Mouse (Mus musculus) hindbrain, embryonic 14.5 days (tissue): Measurements from ENCODE around the gene Psmb10. TPM values are rescaled to one million over a fixed set of nuclear protein-coding genes. Genes with fewer than 3 reads are reported as not detected.
"Not testable (repeated sequence)": the region's sequence is repeated elsewhere in the genome, so short reads cannot be mapped to it uniquely, and the experiment has no call there.

Experiments used
- ATAC-seq: fragments of 200-750 bp; cut with Nextera tagmentation; 2 replicates; pipeline ENCODE4 v1.8.0; 2017; ENCODE audit warnings: moderate number of reproducible peaks, mild to moderate bottlenecking, moderate TSS enrichment, moderate library complexity; ENCODE audit not compliant: low FRiP score
- DNase-seq: peaks from one replicate; pipeline ENCODE4 v3.0.0-alpha.2; 2015; ENCODE audit warnings: low spot score
- H3K27ac ChIP-seq: fragments of 300-500 bp; sonication (generic); 2 replicates; pipeline ENCODE4 v1.5.1; 2014; ENCODE audit warnings: mild to moderate bottlenecking, moderate library complexity
- H3K27me3 ChIP-seq: fragments of 300-500 bp; sonication (generic); 2 replicates; pipeline ENCODE4 v1.6.1; 2014; ENCODE audit warnings: mild to moderate bottlenecking, low read length, mixed read lengths; ENCODE audit not compliant: control insufficient read depth, insufficient read depth
- H3K36me3 ChIP-seq: fragments of 300-500 bp; sonication (generic); replicated peaks from 2 replicates; pipeline ENCODE4 v1.6.1; 2014; ENCODE audit not compliant: control insufficient read depth, insufficient read depth
- H3K4me1 ChIP-seq: fragments of 300-500 bp; sonication (generic); replicated peaks from 2 replicates; pipeline ENCODE4 v1.6.1; 2014; ENCODE audit warnings: antibody characterized with exemption, low read length, mixed read lengths; ENCODE audit not compliant: control insufficient read depth, insufficient read depth
- H3K4me2 ChIP-seq: fragments of 300-500 bp; sonication (generic); replicated peaks from 2 replicates; pipeline ENCODE4 v1.6.1; 2014; ENCODE audit warnings: mild to moderate bottlenecking, moderate library complexity
- H3K4me3 ChIP-seq: fragments of 300-500 bp; sonication (generic); replicated peaks from 2 replicates; pipeline ENCODE4 v1.5.1; 2014; ENCODE audit warnings: mild to moderate bottlenecking, low read length
- H3K9ac ChIP-seq: fragments of 300-500 bp; sonication (generic); 2 replicates; pipeline ENCODE4 v1.6.1; 2014
- H3K9me3 ChIP-seq: fragments of 300-500 bp; sonication (generic); 2 replicates; pipeline ENCODE4 v1.6.1; 2016; ENCODE audit warnings: low read length; ENCODE audit not compliant: control insufficient read depth
- WGBS: fragments of 180-500 bp; shearing (Covaris S2); extraction: QIAGEN DNeasy Blood & Tissue Kit; methylation state at CpG from one replicate; pipeline ENCODE4 v1.1.7; 2014; 5-methylcytosine and 5-hydroxymethylcytosine counted together
- polyA plus RNA-seq: library from polyadenylated mRNA; unstranded; fragments of >200 nt; fragmentation: Nextera tagmentation; extraction: Ambion mirVana; gene quantifications from 2 replicates; pipeline ENCODE4 v1.2.1, GENCODE M21; 2014

The Psmb10 gene
- polyA plus RNA-seq, result 70.1 and 79.8 TPM in 2 replicates

DNA sequence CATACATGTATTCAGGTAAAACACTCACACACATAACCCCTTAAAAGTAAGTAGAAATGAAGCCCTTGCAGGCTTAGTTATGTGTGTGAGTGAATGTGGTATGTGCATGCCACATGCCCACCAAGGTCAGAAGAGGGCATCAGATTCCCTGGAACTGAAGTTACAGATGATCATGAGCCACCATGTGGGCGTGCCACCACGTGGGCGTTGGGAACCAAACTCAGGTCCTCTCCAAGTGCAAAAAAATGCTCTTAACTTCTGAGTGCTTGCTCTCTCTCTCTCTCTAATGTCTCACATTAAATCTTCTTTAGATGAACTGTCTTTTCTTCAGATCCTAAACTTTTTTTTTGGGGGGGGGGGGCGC, at the start of gene Psmb10:
TSS of gene Psmb10 (minus strand) at position 139 of the 364 bp plus-strand sequence.
- peak within 1 kb of the TSS; percentile 92 for H3K9ac ChIP-seq
- H3K9me3 ChIP-seq, result no peaks in the 10 kb centered on the region
- peak within 1 kb of the TSS; percentile 68 for H3K4me3 ChIP-seq
- peak within 1 kb of the TSS; percentile 68 for H3K4me2 ChIP-seq
- DNase-seq (no peak), ATAC-seq (no peak)
- H3K36me3 ChIP-seq, result no peaks in the 10 kb centered on the region
- WGBS, result 47% methylated on average over 4 of the region's 4 CpGs
- no peaks in the 10 kb centered on the region for H3K27me3 ChIP-seq
- peak within 1 kb of the TSS; percentile 96 for H3K27ac ChIP-seq
- peaks cover 18% of the 10 kb centered on the region for H3K4me1 ChIP-seq

DNA sequence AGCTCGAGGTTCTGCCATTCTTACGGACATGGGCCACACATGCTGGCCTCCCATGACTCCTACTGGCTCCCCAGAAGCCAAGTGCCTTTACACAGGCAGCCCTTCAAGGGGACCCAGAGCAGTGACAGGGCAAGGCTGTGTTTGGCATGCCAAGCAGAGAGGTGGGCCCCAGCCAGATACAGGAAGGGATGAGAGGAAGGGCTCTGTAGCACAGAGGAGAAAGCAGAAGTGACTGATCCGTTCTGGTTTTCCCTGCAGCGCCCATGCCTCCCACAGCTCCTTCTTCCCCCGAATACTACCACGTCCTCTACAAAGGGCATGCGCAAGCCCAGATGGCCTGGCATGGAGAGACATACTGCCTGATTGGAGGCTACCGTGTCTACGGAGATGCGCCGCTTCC, 45.2 kb upstream of the Psmb10 start:
- H3K36me3 ChIP-seq, H3K4me1 ChIP-seq, DNase-seq, H3K27me3 ChIP-seq, H3K9ac ChIP-seq, ATAC-seq, H3K27ac ChIP-seq, H3K4me2 ChIP-seq, H3K9me3 ChIP-seq, H3K4me3 ChIP-seq: not testable (repeated sequence)
- 87% methylated on average over 11 of the region's 11 CpGs for WGBS

DNA sequence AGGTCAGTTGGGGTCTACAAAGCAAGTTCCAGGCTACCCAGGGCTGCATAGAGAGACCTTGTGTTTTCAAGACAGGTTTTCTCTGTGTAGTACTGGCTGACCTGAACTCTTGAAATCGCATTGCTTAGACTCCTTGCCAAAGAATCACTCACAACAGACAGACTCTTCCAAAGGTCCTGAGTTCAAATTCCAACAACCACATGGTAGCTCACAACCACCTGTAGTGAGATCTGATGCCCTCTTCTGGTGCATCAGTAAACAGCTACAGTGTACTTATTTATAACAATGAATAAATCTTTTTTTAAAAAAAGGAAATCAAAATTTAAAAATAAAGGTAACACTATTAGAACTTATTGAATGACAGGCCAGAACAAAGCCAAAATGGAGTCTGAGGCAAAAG, 42.9 kb upstream of the Psmb10 start:
- H3K4me3 ChIP-seq, result no peak overlapping the region
- H3K36me3 ChIP-seq, result no peaks in the 10 kb centered on the region
- no peak overlapping the region for H3K4me2 ChIP-seq
- no peak overlapping the region for H3K27ac ChIP-seq
- 98% methylated on average over 1 of the region's 1 CpGs for WGBS
- H3K9ac ChIP-seq, result no peak overlapping the region
- ATAC-seq (no peak), DNase-seq (no peak)
- no peaks in the 10 kb centered on the region for H3K9me3 ChIP-seq
- H3K27me3 ChIP-seq, result no peaks in the 10 kb centered on the region
- no peaks in the 10 kb centered on the region for H3K4me1 ChIP-seq

DNA sequence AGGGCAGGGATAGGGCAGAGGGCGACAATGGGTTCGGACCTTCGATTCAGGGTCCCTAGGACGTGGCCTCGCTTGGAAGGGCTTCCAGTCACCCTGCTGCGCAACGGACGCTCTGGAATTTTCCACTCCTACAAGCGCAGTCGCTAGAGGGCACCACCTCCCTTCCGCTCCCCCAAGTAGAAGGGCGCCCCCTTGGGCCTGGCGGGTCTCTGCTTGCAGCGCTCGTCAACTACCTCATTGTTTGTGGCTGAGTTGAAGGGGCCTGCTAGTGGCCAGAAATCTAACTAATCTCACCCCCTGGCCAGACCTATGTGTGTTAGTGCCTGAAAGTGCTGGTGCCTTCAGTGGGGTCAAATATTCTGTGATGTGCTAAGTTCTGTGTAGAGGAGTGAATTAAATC, 41.1 kb upstream of the Psmb10 start, which contains the start of gene Dpep3:
TSS of gene Dpep3 (minus strand) at position 105 of the 400 bp plus-strand sequence.
- Histone ChIP-seq H3K4me1 (no peaks in the 10 kb centered on the region), H3K27me3 (no peaks in the 10 kb centered on the region), H3K9ac (no peak within 1 kb of the TSS), H3K4me2 (no peak within 1 kb of the TSS), H3K4me3 (no peak within 1 kb of the TSS), H3K27ac (no peak within 1 kb of the TSS), H3K36me3 (no peaks in the 10 kb centered on the region), H3K9me3 (no peaks in the 10 kb centered on the region)
- 91% methylated on average over 15 of the region's 15 CpGs for WGBS
- DNase-seq, result no peak
- no peak for ATAC-seq

DNA sequence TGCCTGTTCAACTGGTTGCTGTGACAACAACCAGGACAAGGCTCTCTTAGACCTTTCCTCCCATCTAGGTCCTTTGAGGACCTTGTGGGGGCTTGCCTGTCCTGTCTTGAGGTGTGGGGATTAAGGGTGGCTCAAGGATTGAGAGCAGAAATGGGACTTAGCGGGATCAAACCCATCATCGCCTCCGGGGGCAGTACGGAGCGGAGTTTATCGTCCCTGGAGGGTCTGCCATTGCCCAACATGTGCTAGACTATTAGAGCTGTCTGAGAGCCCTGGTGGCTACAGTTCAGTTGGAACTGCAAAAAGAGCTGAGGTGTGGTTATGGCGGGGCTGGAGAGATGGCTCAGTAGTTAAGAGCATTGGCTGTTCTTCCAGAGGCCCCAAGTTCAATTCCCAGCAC, 37.1 kb upstream of the Psmb10 start:
- 70% methylated on average over 7 of the region's 7 CpGs for WGBS
- ATAC-seq, result no peak

DNA sequence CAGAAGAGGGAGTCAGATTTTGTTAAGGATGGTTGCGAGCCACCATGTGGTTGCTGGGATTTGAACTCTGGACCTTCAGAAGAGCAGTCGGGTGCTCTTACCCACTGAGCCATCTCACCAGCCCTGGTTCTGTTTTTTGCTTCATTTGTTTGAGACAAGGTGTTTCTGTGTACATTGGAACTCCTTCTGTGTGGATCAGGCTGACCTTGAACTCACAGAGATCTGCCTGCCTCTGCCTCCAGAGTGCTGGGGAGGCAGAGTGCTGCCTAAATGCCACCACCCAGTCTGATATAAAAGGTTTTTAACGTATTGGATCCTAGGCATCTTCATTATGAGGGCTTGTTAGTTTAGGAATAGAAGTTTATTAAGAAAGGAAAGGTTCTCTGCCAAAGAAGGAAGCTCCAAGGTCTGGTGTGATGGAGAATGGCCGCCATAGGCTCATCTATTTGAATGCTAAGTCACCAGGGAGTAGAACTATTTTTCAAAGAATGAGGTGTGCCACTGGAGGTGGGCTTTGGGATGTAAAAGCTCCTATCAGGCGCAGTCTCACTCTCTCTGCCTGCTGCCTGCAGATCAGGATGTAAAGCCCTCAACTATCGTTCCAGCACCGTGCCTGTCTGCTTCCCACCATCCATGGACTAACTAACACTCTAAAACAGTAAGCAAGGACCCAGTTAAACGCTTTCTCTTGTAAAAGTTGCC, 32.9 kb upstream of the Psmb10 start:
- Histone ChIP-seq H3K4me2 (no peak overlapping the region), H3K36me3 (no peaks in the 10 kb centered on the region), H3K9ac (no peak overlapping the region), H3K4me3 (no peak overlapping the region), H3K27me3 (peaks cover 10% of the 10 kb centered on the region), H3K4me1 (no peaks in the 10 kb centered on the region), H3K9me3 (no peaks in the 10 kb centered on the region), H3K27ac (no peak overlapping the region)
- ATAC-seq (no peak), DNase-seq (no peak)
- WGBS, result 74% methylated on average over 8 of the region's 8 CpGs

More for the DNA sequence above, 37.1 kb upstream of the Psmb10 start:
- Histone ChIP-seq H3K9me3 (no peaks in the 10 kb centered on the region), H3K36me3 (no peaks in the 10 kb centered on the region), H3K4me1 (no peaks in the 10 kb centered on the region), H3K4me2 (no peak overlapping the region), H3K27ac (no peak overlapping the region), H3K27me3 (no peaks in the 10 kb centered on the region), H3K9ac (no peak overlapping the region), H3K4me3 (no peak overlapping the region)
- no peak for DNase-seq

DNA sequence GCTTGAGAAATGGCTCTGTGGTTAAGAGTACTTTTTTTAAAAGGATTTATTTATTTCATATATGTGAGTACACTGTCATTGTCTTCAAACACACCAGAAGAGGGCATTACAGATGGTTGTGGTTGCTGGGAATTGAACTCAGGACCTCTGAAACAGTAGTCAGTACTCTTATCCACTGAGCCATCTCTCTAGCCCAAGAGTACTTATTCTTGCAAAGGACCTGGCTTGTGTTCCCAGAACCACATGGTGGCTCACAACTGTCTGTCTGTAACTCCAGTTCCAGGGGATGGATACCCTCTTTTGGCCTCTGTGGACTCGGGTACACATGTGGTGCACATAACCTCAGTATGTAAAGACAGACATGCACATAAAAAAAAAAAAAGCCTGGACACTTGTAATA, 31.1 kb upstream of the Psmb10 start:
- no peak for ATAC-seq
- no peaks in the 10 kb centered on the region for H3K9me3 ChIP-seq
- no peaks in the 10 kb centered on the region for H3K36me3 ChIP-seq
- H3K4me2 ChIP-seq, result no peak overlapping the region
- H3K4me1 ChIP-seq, result peaks cover 5% of the 10 kb centered on the region; the same call in 1 of the 2 replicates
- no peak for DNase-seq
- H3K27me3 ChIP-seq, result peaks cover 27% of the 10 kb centered on the region
- no peak overlapping the region for H3K4me3 ChIP-seq
- WGBS, result 73% methylated on average over 1 of the region's 1 CpGs
- no peak overlapping the region for H3K27ac ChIP-seq
- H3K9ac ChIP-seq, result no peak overlapping the region

DNA sequence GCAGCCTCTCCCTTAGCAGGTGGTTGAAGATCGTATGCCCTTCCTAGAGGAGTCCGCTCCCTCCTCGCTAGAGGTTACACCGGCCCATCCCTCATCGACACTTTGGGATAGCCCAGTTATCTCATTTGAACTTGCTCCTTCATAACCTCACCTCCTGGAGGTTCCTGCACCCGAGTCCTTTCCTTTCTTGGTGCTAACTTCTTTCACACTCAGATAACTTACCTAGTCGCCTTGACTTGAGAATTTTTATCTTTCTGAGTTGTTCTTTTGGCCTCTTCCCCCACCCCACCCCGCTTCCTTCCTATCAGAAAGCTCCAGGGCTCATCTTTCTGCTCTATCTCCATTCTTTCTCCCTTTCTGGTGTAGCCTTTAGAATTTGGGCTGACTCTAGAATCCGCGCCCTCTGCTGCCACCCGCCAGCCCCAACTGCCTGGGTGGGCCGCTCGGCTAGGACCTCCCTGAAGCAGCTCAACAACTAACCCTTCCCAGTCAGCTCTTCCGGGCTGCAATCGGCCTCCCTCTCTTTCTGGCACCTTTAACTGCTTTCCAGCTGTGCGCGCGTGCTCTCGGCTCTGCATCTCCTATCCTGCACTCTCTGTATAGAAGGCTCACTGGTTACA, 28.6 kb upstream of the Psmb10 start:
- Histone ChIP-seq H3K4me2 (peak overlapping the region; percentile 59; the same call in 1 of the 2 replicates), H3K27me3 (peaks cover 28% of the 10 kb centered on the region), H3K27ac (no peak overlapping the region), H3K4me1 (peaks cover 5% of the 10 kb centered on the region; the same call in 1 of the 2 replicates), H3K9me3 (no peaks in the 10 kb centered on the region), H3K9ac (no peak overlapping the region), H3K36me3 (no peaks in the 10 kb centered on the region), H3K4me3 (no peak overlapping the region)
- 12% methylated on average over 19 of the region's 19 CpGs for WGBS
- ATAC-seq, result no peak
- DNase-seq, result no peak

DNA sequence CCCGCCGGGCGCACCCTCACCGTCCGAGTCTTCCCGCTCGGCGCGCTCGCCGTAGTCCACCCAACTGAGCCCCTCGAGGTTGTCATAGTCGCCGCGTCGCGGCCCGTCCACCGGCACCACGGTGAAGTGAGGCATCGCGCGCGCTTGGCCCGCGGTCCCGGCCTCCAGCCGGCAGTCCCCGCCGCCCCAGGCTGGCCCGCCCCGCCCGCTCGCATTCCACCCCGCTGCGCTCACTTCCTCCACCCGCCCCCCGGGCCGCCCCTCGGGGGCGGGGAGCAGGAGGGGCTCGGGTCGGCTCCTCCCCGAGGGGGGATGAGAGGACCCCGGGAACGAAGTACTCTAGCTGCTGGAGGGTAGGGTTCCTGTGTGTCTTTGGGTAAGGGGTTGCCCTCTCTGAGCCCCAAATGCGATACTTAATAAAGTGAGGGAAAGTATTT, 27.7 kb upstream of the Psmb10 start, which contains the start of gene Slc12a4:
TSS of gene Slc12a4 (minus strand) at position 193 of the 437 bp plus-strand sequence.
- peaks cover 5% of the 10 kb centered on the region; the same call in 1 of the 2 replicates for H3K4me1 ChIP-seq
- no peaks in the 10 kb centered on the region for H3K36me3 ChIP-seq
- ATAC-seq, result peak; percentile 74
- peak within 1 kb of the TSS; percentile 43 for H3K4me3 ChIP-seq
- peaks cover 28% of the 10 kb centered on the region for H3K27me3 ChIP-seq
- H3K27ac ChIP-seq, result peak within 1 kb of the TSS; percentile 35; the same call in 1 of the 2 replicates
- peak within 1 kb of the TSS; percentile 55 for H3K9ac ChIP-seq
- no peaks in the 10 kb centered on the region for H3K9me3 ChIP-seq
- peak; percentile 45 for DNase-seq
- peak within 1 kb of the TSS; percentile 59 for H3K4me2 ChIP-seq
- WGBS, result under 1% methylated on average over 43 of the region's 47 CpGs
